Mouse (Mus musculus): ENCODE measurements around the gene Dmrtc1c1. TPM values are rescaled to one million over a fixed set of nuclear protein-coding genes. Genes with fewer than 3 reads are reported as not detected.
"Not testable (repeated sequence)": the region's sequence is repeated elsewhere in the genome, so short reads cannot be mapped to it uniquely, and the experiment has no call there.

Dmrtc1c1 gene
- total RNA-seq (2021), result not detected
- long read RNA-seq, experiment 1, result 0 reads
- long read RNA-seq, experiment 2, result 0 reads

DNA sequence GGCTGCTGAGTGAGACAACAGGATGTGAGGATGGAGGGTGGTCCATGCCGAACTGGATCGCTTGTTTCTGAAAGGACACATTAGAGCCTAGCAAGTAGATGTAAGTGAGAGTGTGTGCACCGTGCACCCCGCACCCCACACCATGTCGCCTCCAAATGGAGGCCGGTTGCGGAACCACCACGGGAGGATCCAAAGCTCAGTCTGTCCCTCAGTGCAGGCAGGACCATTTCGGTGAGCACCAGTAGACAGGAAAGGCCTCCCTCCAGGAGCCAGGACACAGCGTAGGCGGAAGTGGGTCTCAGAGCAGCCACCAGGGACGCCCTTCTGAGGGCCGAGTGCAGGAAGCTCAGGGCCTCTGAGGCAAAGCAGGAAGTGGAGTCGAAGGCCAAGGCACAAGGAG is at the start of gene Dmrtc1c1:
Gene Dmrtc1c1, plus strand, starts transcription at position 301 of the 400 bp plus-strand sequence.
- DNase-seq, result not testable (repeated sequence)

GRCm38 (mm10) chrX:102765878-102766277 is 36.9 kb upstream of the Dmrtc1c1 start:
- no peak for DNase-seq

- no peak for DNase-seq
These were observed 9.5 kb downstream of the Dmrtc1c1 start for GRCm38 (mm10) chrX:102812311-102812710.

DNA sequence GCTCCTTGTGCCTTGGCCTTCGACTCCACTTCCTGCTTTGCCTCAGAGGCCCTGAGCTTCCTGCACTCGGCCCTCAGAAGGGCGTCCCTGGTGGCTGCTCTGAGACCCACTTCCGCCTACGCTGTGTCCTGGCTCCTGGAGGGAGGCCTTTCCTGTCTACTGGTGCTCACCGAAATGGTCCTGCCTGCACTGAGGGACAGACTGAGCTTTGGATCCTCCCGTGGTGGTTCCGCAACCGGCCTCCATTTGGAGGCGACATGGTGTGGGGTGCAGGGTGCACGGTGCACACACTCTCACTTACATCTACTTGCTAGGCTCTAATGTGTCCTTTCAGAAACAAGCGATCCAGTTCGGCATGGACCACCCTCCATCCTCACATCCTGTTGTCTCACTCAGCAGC is 51.8 kb downstream of the Dmrtc1c1 start, which contains the start of gene Dmrtc1c2:
Gene Dmrtc1c2, minus strand, starts transcription at position 101 of the 400 bp plus-strand sequence.
- not testable (repeated sequence) for DNase-seq

Other genes starting within 250 kb of the Dmrtc1c1 start
- gene Phka1, start 158.7 kb upstream of the Dmrtc1c1 start, total RNA-seq (2021), result 100 to 1,000 TPM; 363 to 425 TPM
- gene Gm3880, start 116.0 kb upstream of the Dmrtc1c1 start, total RNA-seq (2021), result not detected
- gene Gm9112, start 95.3 kb upstream of the Dmrtc1c1 start, total RNA-seq (2021), result not detected
- not detected for gene Dmrtc1b, start 95.1 kb upstream of the Dmrtc1c1 start, total RNA-seq (2021)
- not detected for gene Dmrtc1c2, start 51.7 kb downstream of the Dmrtc1c1 start, total RNA-seq (2021)
- not detected for gene 1700031F05Rik, start 65.0 kb downstream of the Dmrtc1c1 start, total RNA-seq (2021)
- not detected for gene Dmrtc1a, start 105.7 kb downstream of the Dmrtc1c1 start, total RNA-seq (2021)
- not detected for gene 1700011M02Rik, start 105.9 kb downstream of the Dmrtc1c1 start, total RNA-seq (2021)
- gene 1700018G05Rik, start 125.4 kb downstream of the Dmrtc1c1 start, total RNA-seq (2021), result not detected

Data from gastrocnemius, postnatal 25 days (tissue).